Mouse (Mus musculus) lung, postnatal 4 days (tissue): Measurements from ENCODE around the gene Hmgn2.
A peak's percentile ranks its signal among the peaks of the same experiment; 100 is the strongest.
"Not testable (repeated sequence)": the region's sequence is repeated elsewhere in the genome, so short reads cannot be mapped to it uniquely, and the experiment has no call there.

Source experiments
- DNase-seq, 2 experiments: peaks; one replicate each; pipeline ENCODE4 v3.0.0; 2021

The Hmgn2 gene

DNA sequence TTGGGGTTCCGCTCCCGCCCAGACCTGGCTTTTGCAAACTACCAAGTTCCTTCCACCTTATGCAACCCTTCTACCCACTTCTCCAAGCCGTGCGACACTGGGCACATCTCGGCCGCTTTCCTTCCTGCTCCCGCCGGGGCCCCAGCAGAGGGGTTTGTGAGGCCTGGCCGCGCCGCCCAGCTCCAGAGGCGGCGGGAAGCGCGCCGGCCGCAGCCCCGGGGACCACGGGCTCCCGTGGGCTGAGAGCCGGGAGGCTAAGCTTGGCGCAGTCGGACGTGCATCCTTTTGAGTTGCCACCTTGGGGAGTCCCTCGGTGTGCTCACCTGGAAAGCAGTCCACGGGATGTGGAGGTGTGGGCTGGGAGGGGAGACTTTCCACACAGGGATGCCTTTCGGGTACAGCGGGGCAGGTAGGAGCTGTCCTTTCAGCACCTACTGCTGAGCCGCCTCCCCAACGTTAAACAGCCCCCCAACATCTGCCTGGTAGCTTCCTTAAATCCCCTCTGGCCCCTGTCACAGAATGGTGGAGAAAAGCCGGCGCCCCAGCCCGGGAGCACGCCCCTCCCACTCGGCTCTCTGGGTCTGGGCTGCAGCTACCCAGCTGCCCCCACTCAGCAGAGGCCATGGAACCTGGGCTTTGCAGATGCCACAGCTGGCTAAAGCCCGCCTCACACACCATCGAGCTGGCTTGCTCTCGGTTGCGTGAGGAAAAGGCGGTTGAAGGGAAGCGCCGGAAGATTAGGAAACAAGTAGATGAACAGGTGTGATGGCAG lies at the start of gene Hmgn2:
TSS of gene Hmgn2 (minus strand) at position 501 of the 772 bp plus-strand sequence.
- peak; percentile 53 to 66 for DNase-seq

DNA sequence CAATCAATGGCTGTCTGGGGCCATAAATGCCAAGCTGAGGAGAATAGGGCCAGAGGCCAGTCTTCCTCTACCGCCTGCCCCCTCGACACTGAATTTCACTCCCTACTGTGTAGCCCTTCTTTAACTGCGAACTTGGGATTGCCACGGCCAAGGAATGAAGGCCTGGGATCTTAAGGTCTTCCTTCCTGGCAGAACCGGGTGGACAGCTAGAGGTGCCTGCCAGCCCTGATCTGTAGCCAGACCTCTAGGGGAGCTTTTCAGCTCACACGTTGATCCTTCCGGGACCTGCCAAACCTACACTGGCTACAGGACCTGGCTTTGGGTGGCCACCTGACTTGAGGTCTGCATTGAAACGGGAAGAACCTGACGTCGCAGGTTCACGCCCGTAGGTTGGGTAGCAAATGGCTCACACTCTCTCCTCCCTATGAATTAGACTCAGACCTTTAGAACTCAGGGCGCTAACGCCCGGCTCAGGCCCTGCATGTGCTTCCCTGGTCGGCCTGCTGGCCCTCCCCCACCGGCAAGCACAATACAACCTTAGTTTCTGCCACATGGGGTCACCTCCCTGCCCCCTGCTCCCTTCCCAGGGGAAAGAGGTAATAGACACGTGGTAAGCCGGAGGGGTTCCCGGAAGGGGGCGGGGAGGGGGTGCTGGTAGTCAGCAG lies 48.9 kb upstream of the Hmgn2 start:
- DNase-seq, result no peak

GRCm38 (mm10) chr4:134016767-134017166 lies 48.3 kb upstream of the Hmgn2 start:
- no peak for DNase-seq

GRCm38 (mm10) chr4:134016208-134016607 lies 47.8 kb upstream of the Hmgn2 start:
- no peak for DNase-seq

DNA sequence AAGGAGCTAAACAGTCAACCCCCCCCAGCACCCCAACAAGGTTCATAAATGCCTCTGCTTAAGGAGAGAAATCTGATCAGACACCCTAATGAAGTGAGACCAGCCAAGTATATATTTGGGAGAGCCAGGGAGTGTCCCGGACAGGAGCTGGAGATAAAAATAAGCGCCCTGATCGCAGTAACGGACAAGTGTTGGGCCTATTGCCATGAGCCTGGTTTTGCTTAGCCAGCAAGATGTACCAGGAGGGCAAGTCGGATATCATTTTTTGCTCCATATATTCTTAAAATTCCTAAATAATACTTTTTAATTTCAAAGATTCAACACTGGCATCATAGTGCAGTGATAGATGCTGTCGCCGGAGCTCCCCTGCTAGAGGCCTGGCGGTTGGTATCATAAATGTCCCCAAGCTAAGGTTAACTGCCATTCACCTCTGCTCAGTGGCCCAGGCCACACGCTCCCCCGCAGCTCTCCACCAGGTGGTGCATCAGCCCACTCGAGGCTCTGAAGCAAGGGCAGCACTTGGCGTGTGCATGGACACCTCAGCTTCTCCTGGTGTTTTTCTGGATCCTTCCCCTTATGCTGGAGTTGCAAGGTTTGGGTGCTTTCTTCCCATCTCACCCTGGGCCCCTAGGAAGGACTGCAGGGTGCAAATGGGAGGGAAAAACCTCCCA lies 44.5 kb upstream of the Hmgn2 start:
- no peak for DNase-seq

DNA sequence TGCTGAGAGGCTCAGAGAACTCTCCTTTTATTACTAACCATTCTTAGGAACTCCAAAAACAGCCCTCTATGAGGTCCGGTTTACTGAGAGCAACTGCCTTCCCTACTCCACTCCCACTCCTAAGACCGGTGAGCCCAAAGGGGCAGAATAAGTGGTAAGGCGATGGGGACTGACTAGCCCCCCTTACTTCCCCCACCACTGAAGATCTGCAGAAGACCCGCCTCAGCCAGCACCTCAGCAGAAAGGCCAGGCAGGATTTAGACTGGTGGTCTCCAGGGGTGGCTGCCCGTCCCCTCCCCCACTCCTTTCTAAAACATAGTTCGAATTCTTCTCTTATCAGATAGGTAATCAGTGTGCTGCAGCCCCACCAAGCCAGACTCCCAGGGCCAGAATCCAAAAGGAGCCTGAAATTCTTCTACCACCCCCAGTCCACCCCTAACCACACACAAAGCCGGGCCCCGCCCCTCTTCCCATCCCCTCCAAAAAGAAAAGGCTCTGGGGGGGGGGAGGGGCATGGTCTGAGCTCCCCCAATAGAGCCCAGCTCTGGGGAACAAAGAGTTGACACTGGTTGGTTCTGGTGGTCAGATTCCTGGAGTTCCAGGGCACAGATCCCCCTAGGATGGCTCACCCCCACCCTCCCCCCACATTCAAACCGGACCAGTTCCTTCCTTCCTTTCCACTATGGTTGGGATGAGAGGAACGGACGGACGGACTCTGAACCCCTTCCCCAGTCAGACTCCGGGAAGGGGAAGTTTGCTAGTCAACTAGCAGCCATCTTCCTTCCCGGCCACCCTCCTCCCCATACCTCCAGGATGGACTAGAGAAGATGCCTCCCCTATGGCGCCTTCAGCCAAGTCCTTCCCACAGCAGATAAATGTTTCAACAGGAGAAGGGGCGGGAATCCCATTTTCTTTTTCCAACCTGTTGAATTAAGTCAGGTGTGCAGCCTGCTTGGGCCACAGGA lies 43.3 kb upstream of the Hmgn2 start:
- DNase-seq, result no peak

DNA sequence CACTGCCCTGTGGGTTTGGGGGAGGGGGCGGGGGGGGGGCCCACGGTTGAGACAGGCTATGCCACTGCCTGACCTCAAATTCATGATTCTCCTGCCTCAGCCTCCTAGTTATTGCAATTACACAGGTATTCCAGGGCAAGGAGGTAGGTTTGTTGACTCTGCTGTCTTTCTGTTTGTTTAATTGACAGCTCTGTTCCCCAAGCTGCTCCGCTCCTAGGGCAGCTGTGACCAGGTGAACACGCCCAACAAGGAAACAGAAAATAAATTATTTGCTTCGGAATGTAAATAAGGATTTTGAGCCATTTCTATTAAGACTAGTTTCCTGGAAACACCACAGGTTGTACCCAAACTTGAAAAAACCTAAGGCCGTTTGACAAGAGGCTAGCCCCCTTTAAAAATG lies 41.3 kb upstream of the Hmgn2 start:
- no peak for DNase-seq

DNA sequence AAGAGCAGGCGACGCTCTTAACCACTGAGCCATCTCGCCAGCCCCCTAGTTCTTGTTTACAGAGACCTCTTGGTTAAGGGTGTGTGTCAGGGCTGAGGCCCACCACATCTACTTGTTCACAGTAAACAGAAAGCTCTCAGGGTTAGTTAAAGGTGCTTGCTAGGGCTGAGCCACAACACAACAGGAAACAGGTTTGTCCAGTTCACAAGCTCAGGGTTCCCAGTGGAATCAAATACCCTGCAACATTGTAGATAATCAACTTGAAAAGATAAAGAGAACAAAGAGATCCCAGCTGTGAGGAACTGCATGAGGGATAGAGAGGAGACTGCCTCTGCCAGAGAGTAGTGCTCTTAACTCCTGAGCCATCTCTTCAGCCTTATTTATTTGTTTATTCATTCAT lies 38.4 kb upstream of the Hmgn2 start:
- no peak for DNase-seq

- peak in 1 of 2 experiments; percentile 15 for DNase-seq
Observed at GRCm38 (mm10) chr4:134005581-134006358, 37.3 kb upstream of the Hmgn2 start.

DNA sequence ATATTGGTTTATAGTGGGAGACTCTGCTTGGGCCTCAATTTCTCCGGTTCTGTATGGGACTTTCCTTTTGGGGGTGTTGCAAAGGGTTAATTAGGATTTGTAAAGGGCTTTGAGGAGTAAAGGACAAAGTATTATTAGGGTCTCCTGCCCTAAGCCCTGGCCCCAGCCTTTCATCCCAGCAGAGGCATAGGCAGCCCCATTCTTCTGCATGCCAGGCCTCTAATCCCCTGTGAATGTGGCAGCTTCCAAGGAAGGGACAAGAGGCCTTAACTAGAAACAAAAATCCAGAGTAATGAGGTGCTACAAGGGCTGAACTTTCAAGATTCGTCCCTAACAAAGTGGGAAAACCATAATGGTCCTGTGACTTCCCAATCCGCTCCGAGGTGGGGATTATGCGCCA lies 34.5 kb upstream of the Hmgn2 start:
- no peak for DNase-seq

GRCm38 (mm10) chr4:134002246-134002645 lies 33.8 kb upstream of the Hmgn2 start:
- no peak for DNase-seq

- no peak for DNase-seq
Observed at GRCm38 (mm10) chr4:134001710-134002109, 33.3 kb upstream of the Hmgn2 start.

DNA sequence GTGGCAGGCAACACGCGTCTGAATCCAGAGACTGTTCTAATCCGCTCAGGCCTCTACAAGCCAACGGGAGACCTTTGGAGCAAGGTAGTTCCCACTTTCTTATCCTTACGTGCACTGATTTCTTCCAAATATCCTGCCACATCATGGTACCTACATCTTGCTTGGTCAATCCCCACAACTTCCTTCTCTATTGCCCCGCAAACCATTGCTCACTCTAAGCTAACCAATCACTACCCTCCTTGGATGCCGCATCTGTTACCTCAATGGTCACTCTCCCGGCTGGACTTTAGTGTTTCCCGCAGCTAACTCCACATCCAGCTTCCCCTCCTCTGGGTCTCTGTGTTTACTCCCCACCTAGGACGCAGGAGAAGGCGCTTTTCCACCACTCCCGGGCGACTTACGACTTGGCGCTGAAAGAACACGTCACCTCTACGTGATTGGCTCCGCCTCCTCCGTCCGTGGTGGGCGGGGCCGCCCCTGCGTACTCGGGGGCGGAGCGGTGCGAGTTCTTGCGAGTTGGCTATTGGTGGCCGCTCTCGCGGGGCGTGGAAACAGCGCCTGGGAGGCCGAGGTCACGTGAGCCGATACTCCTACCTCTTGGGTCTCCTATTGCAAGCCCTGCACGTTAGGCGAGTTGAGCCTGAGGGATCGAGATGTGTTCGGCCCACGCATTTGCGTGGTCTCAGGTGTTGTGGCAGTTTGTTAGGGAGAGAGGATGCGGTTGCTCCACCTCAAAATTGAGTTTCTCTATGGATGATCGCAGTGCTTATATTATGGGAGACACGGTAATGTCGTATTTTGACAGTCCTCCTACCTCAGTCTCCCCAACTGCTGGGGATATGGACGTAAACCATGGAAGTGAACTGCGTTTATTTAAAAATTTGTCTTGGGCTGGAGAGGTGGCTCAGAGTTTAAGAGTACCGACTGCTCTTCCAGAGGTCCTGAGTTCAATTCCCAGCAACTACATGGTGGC lies 32.3 kb upstream of the Hmgn2 start, which contains the start of gene Dhdds:
TSS of gene Dhdds (minus strand) at position 453 of the 973 bp plus-strand sequence.
- peak; percentile 97 for DNase-seq

- DNase-seq, result no peak
Observed at GRCm38 (mm10) chr4:133994697-133995096, 26.2 kb upstream of the Hmgn2 start.

GRCm38 (mm10) chr4:133991087-133991660 lies 22.7 kb upstream of the Hmgn2 start:
- no peak for DNase-seq

DNA sequence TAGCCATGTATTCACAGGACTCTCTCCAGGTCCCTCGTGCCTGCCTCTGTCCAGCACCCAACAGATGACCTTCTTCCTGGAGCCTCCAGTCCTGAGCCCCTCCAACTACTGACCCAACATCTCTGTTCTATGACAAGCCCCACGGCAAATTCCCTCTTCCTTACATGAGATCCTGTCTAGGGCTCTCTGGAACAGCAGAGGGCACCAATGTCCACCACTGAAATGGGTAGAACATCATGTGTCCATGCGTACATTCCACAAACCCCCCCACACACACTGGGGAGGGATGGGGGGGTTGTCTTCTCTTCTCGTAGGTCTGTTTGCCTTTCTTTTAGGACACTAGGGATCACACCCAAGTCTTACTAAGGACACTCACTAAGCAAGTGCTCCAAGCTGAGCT lies 21.6 kb upstream of the Hmgn2 start:
- DNase-seq, result no peak

- not testable (repeated sequence) for DNase-seq
Observed at GRCm38 (mm10) chr4:133988289-133988688, 19.8 kb upstream of the Hmgn2 start.

DNA sequence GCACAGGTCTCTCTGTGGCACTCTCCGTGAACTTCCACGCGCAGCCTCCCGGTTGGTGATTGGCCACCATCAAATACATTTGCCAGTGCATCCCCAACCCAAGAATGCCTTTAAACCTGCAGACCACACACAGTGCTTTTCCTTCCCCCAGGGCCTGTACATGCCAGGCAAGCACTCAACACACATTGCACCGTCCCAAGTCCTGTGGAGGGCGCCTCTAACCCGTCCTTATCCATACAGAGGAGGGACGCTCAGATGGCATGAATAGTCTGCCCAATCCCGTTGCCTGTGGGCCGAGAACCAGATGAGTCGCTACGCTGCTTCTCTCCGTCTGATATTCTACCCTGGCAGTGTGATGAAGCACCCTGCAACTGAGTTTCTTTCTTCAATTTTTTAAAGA lies 14.5 kb upstream of the Hmgn2 start:
- no peak for DNase-seq

- DNase-seq, result no peak
Observed at GRCm38 (mm10) chr4:133980496-133980895, 12.0 kb upstream of the Hmgn2 start.
